Mouse (Mus musculus) cerebellum, adult 9-10 months (tissue): ENCODE results near the gene Spag16.

Experiments
- DNase-seq: peaks from one replicate; pipeline ENCODE4 v3.0.0; 2022

Spag16 gene

GRCm38 (mm10) chr1:70527134-70527533 lies 700.4 kb downstream of the Spag16 start:
- no peak for DNase-seq

GRCm38 (mm10) chr1:70529771-70530170 lies 703.0 kb downstream of the Spag16 start:
- no peak for DNase-seq

GRCm38 (mm10) chr1:70551839-70552238 lies 725.1 kb downstream of the Spag16 start:
- DNase-seq: no peak

- DNase-seq: no peak
These were observed 795.0 kb downstream of the Spag16 start for GRCm38 (mm10) chr1:70621805-70622204.

- DNase-seq: no peak
These were observed 798.2 kb downstream of the Spag16 start for GRCm38 (mm10) chr1:70624803-70625460.

DNA sequence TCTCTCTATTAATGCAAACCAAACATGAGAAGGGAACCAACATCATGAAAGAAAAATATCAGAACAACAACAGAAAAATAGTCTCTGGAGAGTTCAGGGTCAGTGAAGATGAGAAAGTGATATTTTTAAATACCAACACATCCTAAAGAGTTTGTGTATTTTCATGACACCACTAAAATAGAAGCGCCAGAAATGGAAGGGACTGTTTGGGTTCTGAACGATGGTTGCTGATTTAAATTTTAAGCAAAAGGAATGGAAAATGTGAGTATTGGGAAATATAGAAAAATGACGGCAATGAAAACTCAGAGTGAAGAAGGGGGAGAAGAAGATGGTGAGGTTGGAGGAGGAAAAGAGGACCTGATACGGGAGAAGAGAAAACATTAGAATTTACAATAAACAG lies 825.9 kb downstream of the Spag16 start:
- DNase-seq: no peak

GRCm38 (mm10) chr1:70692529-70692928 lies 865.8 kb downstream of the Spag16 start:
- DNase-seq: peak; percentile 42

DNA sequence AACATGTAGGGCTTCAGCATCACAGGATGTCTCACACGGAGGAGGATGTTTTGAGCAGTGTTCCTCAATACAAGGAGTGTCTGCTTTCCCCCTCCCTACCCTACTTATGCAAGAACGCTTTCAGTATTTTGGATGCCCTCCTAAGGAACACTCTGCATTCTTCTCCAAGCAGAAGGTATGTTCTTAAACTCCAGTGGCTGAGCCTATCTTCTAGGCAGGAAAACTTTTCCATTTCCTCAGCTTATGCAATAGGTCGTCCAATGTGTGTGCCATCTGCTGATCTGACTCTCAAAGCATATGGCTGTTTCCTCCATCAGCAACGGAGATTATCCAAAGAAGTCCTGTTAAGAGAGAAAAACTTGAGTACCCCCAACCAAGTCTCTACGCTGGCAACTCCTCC lies 873.5 kb downstream of the Spag16 start:
- no peak for DNase-seq

- DNase-seq: no peak
These were observed 877.2 kb downstream of the Spag16 start for GRCm38 (mm10) chr1:70703934-70704333.

GRCm38 (mm10) chr1:70705821-70706220 lies 879.1 kb downstream of the Spag16 start:
- no peak for DNase-seq

- DNase-seq: no peak
These were observed 898.3 kb downstream of the Spag16 start for GRCm38 (mm10) chr1:70725045-70725444.

DNA sequence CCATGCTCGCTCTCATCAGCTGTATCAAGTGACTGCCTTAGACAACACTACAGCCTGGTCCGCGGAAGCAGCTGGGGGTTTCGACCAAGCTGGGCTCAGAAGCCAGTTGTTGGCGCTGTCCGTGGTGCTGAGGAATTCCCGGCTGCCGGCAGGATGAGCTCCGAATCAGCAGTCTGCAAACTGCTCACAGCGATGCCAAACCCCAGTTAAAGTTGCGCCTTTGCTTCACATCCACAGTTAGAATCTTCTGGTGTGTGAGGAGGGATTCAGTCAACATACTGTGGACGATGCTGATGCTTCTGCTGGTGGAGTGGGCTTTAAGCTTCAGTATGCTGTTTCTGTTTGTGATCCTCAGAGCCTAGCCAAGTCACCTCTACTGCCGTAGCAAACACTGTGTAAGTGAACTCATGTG lies 898.9 kb downstream of the Spag16 start, which contains the start of gene Vwc2l:
TSS of gene Vwc2l (plus strand) at position 61 of the 412 bp plus-strand sequence.
- DNase-seq: no peak
